Mouse (Mus musculus) liver, embryonic 14.5 days (tissue): Measurements from ENCODE around the gene Klk4. TPM values are rescaled to one million over a fixed set of nuclear protein-coding genes. Genes with fewer than 3 reads are reported as not detected.

Source experiments
- ATAC-seq: fragments of 200-750 bp; cut with Nextera tagmentation; 2 replicates; pipeline ENCODE4 v1.8.0; 2017; ENCODE audit warnings: moderate number of reproducible peaks, mild to moderate bottlenecking, moderate library complexity; ENCODE audit not compliant: insufficient read depth
- DNase-seq, 3 experiments: peaks; one replicate each; pipeline ENCODE4 v3.0.0-alpha.2; 2012 to 2013; ENCODE audit warnings: low read depth in 3 of 3, low spot score in 3 of 3
- H3K27ac ChIP-seq: fragments of 300-500 bp; sonication (generic); 2 replicates; pipeline ENCODE4 v1.5.1; 2014; ENCODE audit warnings: moderate library complexity, mild to moderate bottlenecking, control low read depth, inconsistent platforms
- H3K27me3 ChIP-seq: fragments of 300-500 bp; sonication (generic); 2 replicates; pipeline ENCODE4 v1.6.1; 2014; ENCODE audit warnings: mild to moderate bottlenecking, low read length, moderate library complexity; ENCODE audit not compliant: control insufficient read depth, insufficient read depth
- H3K36me3 ChIP-seq: fragments of 300-500 bp; sonication (generic); replicated peaks from 2 replicates; pipeline ENCODE4 v1.6.1; 2014; ENCODE audit warnings: low read depth; ENCODE audit not compliant: control insufficient read depth, insufficient read depth
- H3K4me1 ChIP-seq, 2 experiments: fragments of 200-500 bp in 1 of 2; fragments of 300-500 bp in 1 of 2; sonication (generic) in 1 of 2; replicated peaks; 2 replicates each; pipeline ENCODE4 v1.6.1; 2012 to 2014; ENCODE audit warnings: antibody characterized with exemption in 1 of 2, inconsistent platforms in 1 of 2, low read length in 1 of 2; ENCODE audit not compliant: control insufficient read depth in 2 of 2, insufficient read depth in 2 of 2
- H3K4me2 ChIP-seq: fragments of 300-500 bp; sonication (generic); 2 replicates; pipeline ENCODE4 v1.6.1; 2014; ENCODE audit warnings: low read depth, mild to moderate bottlenecking, control low read depth, moderate library complexity
- H3K4me3 ChIP-seq, 2 experiments: fragments of 200-500 bp in 1 of 2; fragments of 300-500 bp in 1 of 2; sonication (generic) in 1 of 2; 2 replicates each; pipeline ENCODE4 v1.5.1; 2012 to 2014; ENCODE audit warnings: low read depth in 2 of 2, low read length in 2 of 2, mild to moderate bottlenecking in 2 of 2, control low read depth in 1 of 2, inconsistent platforms in 1 of 2, moderate library complexity in 1 of 2; ENCODE audit not compliant: insufficient read depth in 1 of 2
- H3K9ac ChIP-seq: fragments of 300-500 bp; sonication (generic); replicated peaks from 2 replicates; pipeline ENCODE4 v1.6.1; 2014; ENCODE audit warnings: mild to moderate bottlenecking, control low read depth, moderate library complexity
- H3K9me3 ChIP-seq: fragments of 300-500 bp; sonication (generic); 2 replicates; pipeline ENCODE4 v1.6.1; 2016; ENCODE audit warnings: low read length, mixed read lengths; ENCODE audit not compliant: control insufficient read depth
- CTCF ChIP-seq: IDR thresholded peaks from 2 replicates; pipeline ENCODE4 v1.5.1; 2016; ENCODE audit warnings: antibody characterized with exemption, low read depth, control low read depth
- EP300 ChIP-seq: IDR thresholded peaks from 2 replicates; pipeline ENCODE4 v1.6.1; 2016; ENCODE audit warnings: antibody characterized with exemption, low read depth
- WGBS: fragments of 180-500 bp; shearing (Covaris S2); extraction: QIAGEN DNeasy Blood & Tissue Kit; methylation state at CpG from one replicate; pipeline ENCODE4 v1.1.7; 2014; ENCODE audit not compliant: insufficient replicate concordance; 5-methylcytosine and 5-hydroxymethylcytosine counted together
- polyA plus RNA-seq, 2 experiments: library from polyadenylated mRNA; depleted of rRNA in 1 of 2; stranded (reverse) in 1 of 2; unstranded in 1 of 2; fragments of >200 nt; fragmentation: Nextera tagmentation in 1 of 2; extraction: Ambion mirVana in 1 of 2; gene quantifications; 2 replicates each; pipeline versions ENCODE4 v1.2.1 to v1.2.3; 2012 to 2014

The Klk4 gene
- polyA plus RNA-seq, 2 experiments = not detected

DNA sequence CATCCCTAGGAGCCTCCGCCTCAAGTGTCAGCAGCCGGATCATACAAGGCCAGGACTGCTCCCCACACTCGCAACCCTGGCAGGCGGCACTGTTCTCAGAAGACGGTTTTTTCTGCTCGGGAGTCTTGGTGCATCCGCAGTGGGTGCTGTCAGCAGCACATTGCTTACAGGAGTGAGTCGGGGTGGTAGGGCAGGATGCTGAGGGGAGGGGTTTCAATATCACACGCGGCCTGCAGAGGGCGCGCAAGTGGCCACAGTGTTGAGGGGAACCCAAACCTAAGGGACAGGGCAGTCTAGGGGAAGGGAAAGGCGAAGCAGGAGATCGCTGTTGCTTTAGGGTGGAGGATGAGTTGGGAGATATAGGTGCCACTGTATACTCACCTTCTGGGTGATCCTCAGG is 2.6 kb downstream of the Klk4 start:
- Histone ChIP-seq H3K4me2 (no peak overlapping the region), H3K27me3 (no peaks in the 10 kb centered on the region), H3K9me3 (no peaks in the 10 kb centered on the region), H3K9ac (no peak overlapping the region), H3K27ac (no peak overlapping the region), H3K4me1 (no peaks in the 10 kb centered on the region), H3K36me3 (no peaks in the 10 kb centered on the region), H3K4me3 (no peak overlapping the region)
- ATAC-seq (no peak), DNase-seq (no peak)
- 12% methylated on average over 14 of the region's 14 CpGs for WGBS
- TF ChIP-seq CTCF = peak; percentile 76
- TF ChIP-seq EP300 = no peak

DNA sequence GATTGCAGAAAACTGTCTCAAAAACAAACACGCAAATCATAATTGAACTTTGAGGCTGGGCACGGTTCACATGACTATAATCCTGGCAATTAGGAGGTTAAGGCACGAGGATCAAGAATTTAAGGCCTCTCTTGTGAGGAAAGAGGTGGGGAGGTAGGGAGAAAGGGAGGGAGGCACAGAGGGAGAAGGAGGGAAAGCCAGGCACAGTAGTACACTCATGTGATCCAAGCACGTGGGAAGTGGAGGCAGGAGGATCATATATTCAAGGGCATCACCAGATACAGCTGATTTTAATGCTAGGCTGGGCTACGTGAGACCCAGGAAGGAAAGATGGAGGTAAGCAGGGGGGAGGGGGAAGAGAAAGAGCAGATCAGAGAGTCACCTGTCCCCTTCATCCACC is 10.4 kb downstream of the Klk4 start:
- no peak for TF ChIP-seq EP300
- no peak for TF ChIP-seq CTCF
- WGBS = 43% methylated on average over 5 of the region's 5 CpGs

DNA sequence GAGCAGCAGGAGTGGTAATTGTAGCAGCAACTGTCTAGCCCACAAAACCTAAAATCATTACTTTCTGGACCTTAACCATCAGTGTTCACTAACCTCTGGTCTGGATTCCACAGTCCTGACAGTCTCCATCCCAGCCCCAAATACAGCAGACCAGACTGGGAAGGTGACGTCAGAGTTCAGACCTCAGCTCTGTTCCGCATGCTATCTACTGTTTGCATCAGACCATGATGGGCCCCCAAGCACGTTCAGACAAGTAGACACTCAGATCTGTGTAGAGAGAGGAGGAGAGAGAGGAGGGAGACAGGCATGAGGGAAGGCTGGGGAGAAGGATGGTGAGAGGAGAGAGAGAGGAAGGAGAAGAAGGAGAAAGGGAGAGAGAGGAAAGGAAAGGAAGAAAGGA is 10.8 kb downstream of the Klk4 start:
- TF ChIP-seq CTCF (no peak), EP300 (no peak)
- Histone ChIP-seq H3K9me3 (no peaks in the 10 kb centered on the region), H3K36me3 (no peaks in the 10 kb centered on the region), H3K4me3 (no peak overlapping the region), H3K27me3 (no peaks in the 10 kb centered on the region), H3K4me1 (no peaks in the 10 kb centered on the region), H3K9ac (no peak overlapping the region), H3K4me2 (no peak overlapping the region), H3K27ac (no peak overlapping the region)
- ATAC-seq (no peak), DNase-seq (no peak)
- WGBS = 31% methylated on average over 3 of the region's 3 CpGs

More for the DNA sequence above, 10.4 kb downstream of the Klk4 start:
- Histone ChIP-seq H3K27ac (no peak overlapping the region), H3K4me2 (no peak overlapping the region), H3K4me3 (no peak overlapping the region), H3K9ac (no peak overlapping the region), H3K4me1 (no peaks in the 10 kb centered on the region), H3K27me3 (no peaks in the 10 kb centered on the region), H3K9me3 (no peaks in the 10 kb centered on the region), H3K36me3 (no peaks in the 10 kb centered on the region)
- ATAC-seq (no peak), DNase-seq (no peak)

DNA sequence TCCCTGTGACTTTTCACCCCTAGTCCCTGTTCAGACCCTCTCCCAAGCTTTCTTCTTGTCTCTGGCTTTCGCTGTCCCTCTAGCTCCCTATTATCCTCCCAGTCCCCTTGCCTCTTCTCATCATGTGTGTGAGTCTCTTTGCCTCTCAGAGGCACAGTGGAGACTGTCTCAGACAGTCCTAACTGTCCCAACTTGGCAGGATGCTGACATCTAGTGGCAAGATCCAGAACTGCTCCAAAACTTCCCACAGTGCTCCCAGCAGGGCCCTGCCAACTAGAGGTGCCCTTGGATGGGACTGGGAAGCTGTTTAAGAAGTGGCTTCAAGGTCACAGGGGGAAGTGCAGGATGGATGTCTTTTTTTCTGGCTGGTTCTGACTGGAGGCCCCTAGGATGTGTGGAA is 13.9 kb downstream of the Klk4 start:
- H3K4me3 ChIP-seq = no peak overlapping the region
- TF ChIP-seq EP300 (no peak), CTCF (peak; percentile 86)
- H3K4me1 ChIP-seq = no peaks in the 10 kb centered on the region
- 0% methylated on average over 1 of the region's 1 CpGs for WGBS
- H3K27me3 ChIP-seq = no peaks in the 10 kb centered on the region
- H3K36me3 ChIP-seq = no peaks in the 10 kb centered on the region
- no peak overlapping the region for H3K9ac ChIP-seq
- H3K9me3 ChIP-seq = no peaks in the 10 kb centered on the region
- H3K4me2 ChIP-seq = no peak overlapping the region
- no peak overlapping the region for H3K27ac ChIP-seq
- peak; percentile 22 to 28 (median 24) for DNase-seq
- no peak for ATAC-seq

DNA sequence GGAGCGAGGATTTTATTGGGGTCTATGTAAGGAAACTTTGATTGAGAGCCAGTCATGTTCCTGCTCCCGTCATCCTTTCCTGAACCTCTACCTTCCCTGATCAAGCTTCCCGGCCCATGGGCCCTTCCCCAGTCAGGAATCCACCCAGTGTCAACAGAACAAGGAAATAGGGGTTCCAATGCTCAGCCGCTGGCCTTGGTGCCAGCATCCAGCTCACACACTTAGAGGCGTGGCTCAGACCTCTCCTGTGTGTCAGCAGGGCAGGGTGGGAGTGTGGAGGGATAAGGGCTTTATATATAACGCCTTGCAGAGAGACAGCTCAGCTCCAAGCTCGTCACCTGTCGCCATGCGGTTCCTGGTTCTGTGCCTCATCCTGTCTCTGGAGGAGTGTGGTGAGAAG is 33.9 kb downstream of the Klk4 start:
- no peak overlapping the region for H3K27ac ChIP-seq
- no peak overlapping the region for H3K4me2 ChIP-seq
- no peak for DNase-seq
- H3K4me3 ChIP-seq = no peak overlapping the region
- 42% methylated on average over 9 of the region's 9 CpGs for WGBS
- TF ChIP-seq CTCF = no peak
- TF ChIP-seq EP300 = no peak
- no peaks in the 10 kb centered on the region for H3K4me1 ChIP-seq
- H3K9ac ChIP-seq = no peak overlapping the region
- no peaks in the 10 kb centered on the region for H3K36me3 ChIP-seq
- H3K27me3 ChIP-seq = no peaks in the 10 kb centered on the region
- H3K9me3 ChIP-seq = no peaks in the 10 kb centered on the region
- no peak for ATAC-seq
